Mouse (Mus musculus): ENCODE measurements around the gene Casp3.

Gene Casp3

GRCm38 (mm10) chr8:46680671-46681365, 63.7 kb downstream of the Casp3 start:
- no peak for DNase-seq (ENCODE audit: low spot score in 2 of 2)

- DNase-seq (ENCODE audit: low spot score in 2 of 2) = peak; percentile 95 to 97
Measured at GRCm38 (mm10) chr8:46686664-46687336, 69.7 kb downstream of the Casp3 start.
